Mouse (Mus musculus) liver, adult 2 months (tissue): Measurements from ENCODE around the gene Mtmr4.

ENCODE experiments used
- CTCF ChIP-seq: fragments of 200-500 bp; IDR thresholded peaks from 2 replicates; pipeline ENCODE4 v1.5.1; 2011; ENCODE audit warnings: low read depth, low read length, control low read depth
- POLR2A ChIP-seq: fragments of 200-500 bp; IDR thresholded peaks from 2 replicates; pipeline ENCODE4 v1.6.1; 2011; ENCODE audit warnings: low read length, control low read depth; ENCODE audit not compliant: insufficient read depth; ENCODE audit errors: extremely low read depth

DNA sequence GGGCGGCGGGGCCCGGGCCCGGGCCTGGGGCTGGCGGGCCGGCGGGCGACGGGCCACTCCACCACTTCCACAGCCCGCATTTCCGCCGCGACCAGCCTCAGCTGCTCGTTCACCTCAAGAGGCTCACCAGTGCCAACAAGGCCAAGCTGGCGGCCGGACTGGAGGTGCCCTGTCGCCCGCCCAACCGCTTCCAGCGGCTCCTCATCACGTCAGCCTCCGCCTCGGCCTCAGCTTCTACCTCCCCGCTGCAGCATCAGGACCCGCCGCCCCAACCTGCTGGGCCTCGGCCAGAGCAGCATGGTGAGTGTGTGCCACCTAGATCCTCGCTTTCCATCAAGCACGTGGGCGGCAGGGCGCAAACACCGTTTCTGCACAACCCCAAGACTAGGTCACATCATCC lies 25.6 kb downstream of the Mtmr4 start:
- no peak for TF ChIP-seq CTCF
- TF ChIP-seq POLR2A, result no peak
